Mouse (Mus musculus) limb, embryonic 15.5 days (tissue): ENCODE measurements around the gene Dapk2. TPM values are rescaled to one million over a fixed set of nuclear protein-coding genes. Genes with fewer than 3 reads are reported as not detected.

Source experiments
- ATAC-seq: fragments of 200-750 bp; cut with Nextera tagmentation; 2 replicates; pipeline ENCODE4 v1.8.0; 2017; ENCODE audit warnings: low read depth, moderate TSS enrichment; ENCODE audit not compliant: insufficient number of reproducible peaks, low FRiP score, low TSS enrichment
- H3K27ac ChIP-seq: fragments of 300-500 bp; sonication (generic); 2 replicates; pipeline ENCODE4 v1.5.1; 2015; ENCODE audit warnings: moderate library complexity, mild to moderate bottlenecking, inconsistent platforms
- H3K27me3 ChIP-seq: fragments of 300-500 bp; sonication (generic); 2 replicates; pipeline ENCODE4 v1.6.1; 2015; ENCODE audit warnings: inconsistent platforms
- H3K36me3 ChIP-seq: fragments of 300-500 bp; sonication (generic); 2 replicates; pipeline ENCODE4 v1.6.1; 2015; ENCODE audit warnings: inconsistent platforms
- H3K4me1 ChIP-seq: fragments of 300-500 bp; sonication (generic); 2 replicates; pipeline ENCODE4 v1.6.1; 2015; ENCODE audit warnings: inconsistent platforms
- H3K4me2 ChIP-seq: fragments of 300-500 bp; sonication (generic); 2 replicates; pipeline ENCODE4 v1.6.1; 2015; ENCODE audit warnings: mild to moderate bottlenecking, inconsistent platforms
- H3K4me3 ChIP-seq: fragments of 300-500 bp; sonication (generic); 2 replicates; pipeline ENCODE4 v1.5.1; 2015; ENCODE audit warnings: mild to moderate bottlenecking, inconsistent platforms
- H3K9ac ChIP-seq: fragments of 300-500 bp; sonication (generic); 2 replicates; pipeline ENCODE4 v1.6.1; 2015; ENCODE audit warnings: inconsistent platforms
- H3K9me3 ChIP-seq: fragments of 300-500 bp; sonication (generic); 2 replicates; pipeline ENCODE4 v1.6.1; 2016; ENCODE audit warnings: inconsistent platforms
- WGBS: fragments of 180-500 bp; shearing (Covaris S2); methylation state at CpG from one replicate; pipeline ENCODE4 v1.1.7; 2015; 5-methylcytosine and 5-hydroxymethylcytosine counted together
- polyA plus RNA-seq: library from polyadenylated mRNA; unstranded; fragments of >200 nt; fragmentation: Nextera tagmentation; extraction: Ambion mirVana; gene quantifications from 2 replicates; pipeline ENCODE4 v1.2.1, GENCODE M21; 2015

Dapk2 gene
- polyA plus RNA-seq, 1 experiment from 2014 or later = 4.6 TPM

- no peaks in the 10 kb centered on the region for H3K9me3 ChIP-seq
- peaks cover 14% of the 10 kb centered on the region; the same call in 1 of the 2 replicates for H3K4me1 ChIP-seq
- no peak overlapping the region for H3K4me3 ChIP-seq
- no peak overlapping the region for H3K9ac ChIP-seq
- no peak overlapping the region for H3K4me2 ChIP-seq
- H3K27ac ChIP-seq = no peak overlapping the region
- H3K36me3 ChIP-seq = no peaks in the 10 kb centered on the region
- no peaks in the 10 kb centered on the region for H3K27me3 ChIP-seq
- 70% methylated on average over 4 of the region's 4 CpGs for WGBS
- ATAC-seq = no peak
Measured at GRCm38 (mm10) chr9:66217970-66218369, 59.9 kb downstream of the Dapk2 start.

- Histone ChIP-seq H3K4me1 (0 out of 2 replicates have a peak, but pooled peaks cover 7% of the 10 kb centered on the region), H3K27me3 (no peaks in the 10 kb centered on the region), H3K36me3 (no peaks in the 10 kb centered on the region), H3K4me3 (no peak overlapping the region), H3K4me2 (no peak overlapping the region), H3K27ac (no peak overlapping the region), H3K9me3 (no peaks in the 10 kb centered on the region), H3K9ac (no peak overlapping the region)
- 65% methylated on average over 10 of the region's 10 CpGs for WGBS
- no peak for ATAC-seq
Measured at GRCm38 (mm10) chr9:66218917-66219725, 61.1 kb downstream of the Dapk2 start.

GRCm38 (mm10) chr9:66223872-66224271 lies 65.8 kb downstream of the Dapk2 start:
- Histone ChIP-seq H3K9me3 (no peaks in the 10 kb centered on the region), H3K27ac (no peak overlapping the region), H3K27me3 (no peaks in the 10 kb centered on the region), H3K4me1 (no peaks in the 10 kb centered on the region), H3K4me2 (no peak overlapping the region), H3K9ac (no peak overlapping the region), H3K4me3 (no peak overlapping the region), H3K36me3 (no peaks in the 10 kb centered on the region)
- no peak for ATAC-seq
- WGBS = 53% methylated on average over 2 of the region's 2 CpGs

- no peak overlapping the region for H3K4me2 ChIP-seq
- H3K9me3 ChIP-seq = no peaks in the 10 kb centered on the region
- no peak overlapping the region for H3K9ac ChIP-seq
- no peak overlapping the region for H3K27ac ChIP-seq
- no peak overlapping the region for H3K4me3 ChIP-seq
- H3K36me3 ChIP-seq = no peaks in the 10 kb centered on the region
- no peaks in the 10 kb centered on the region for H3K4me1 ChIP-seq
- no peaks in the 10 kb centered on the region for H3K27me3 ChIP-seq
- 74% methylated on average over 5 of the region's 5 CpGs for WGBS
- ATAC-seq = peak; percentile 40; the same call in 1 of the 2 replicates
Measured at GRCm38 (mm10) chr9:66225737-66226485, 67.9 kb downstream of the Dapk2 start.

GRCm38 (mm10) chr9:66228456-66229151 lies 70.6 kb downstream of the Dapk2 start:
- Histone ChIP-seq H3K27ac (no peak overlapping the region), H3K4me2 (no peak overlapping the region), H3K9me3 (no peaks in the 10 kb centered on the region), H3K27me3 (no peaks in the 10 kb centered on the region), H3K4me3 (no peak overlapping the region), H3K9ac (no peak overlapping the region), H3K36me3 (no peaks in the 10 kb centered on the region), H3K4me1 (no peaks in the 10 kb centered on the region)
- ATAC-seq = no peak
- WGBS = 55% methylated on average over 2 of the region's 2 CpGs

GRCm38 (mm10) chr9:66231820-66232479 lies 73.9 kb downstream of the Dapk2 start:
- Histone ChIP-seq H3K9me3 (no peaks in the 10 kb centered on the region), H3K4me3 (no peak overlapping the region), H3K36me3 (no peaks in the 10 kb centered on the region), H3K4me2 (no peak overlapping the region), H3K4me1 (no peaks in the 10 kb centered on the region), H3K9ac (no peak overlapping the region), H3K27me3 (no peaks in the 10 kb centered on the region), H3K27ac (no peak overlapping the region)
- ATAC-seq = no peak
- WGBS = 63% methylated on average over 7 of the region's 7 CpGs

- no peak for ATAC-seq
- Histone ChIP-seq H3K4me1 (peaks cover 15% of the 10 kb centered on the region), H3K9me3 (no peaks in the 10 kb centered on the region), H3K27ac (no peak overlapping the region), H3K9ac (no peak overlapping the region), H3K4me3 (no peak overlapping the region), H3K4me2 (no peak overlapping the region), H3K36me3 (no peaks in the 10 kb centered on the region), H3K27me3 (no peaks in the 10 kb centered on the region)
- 56% methylated on average over 2 of the region's 2 CpGs for WGBS
Measured at GRCm38 (mm10) chr9:66236615-66237014, 78.6 kb downstream of the Dapk2 start.

GRCm38 (mm10) chr9:66237742-66238141 lies 79.7 kb downstream of the Dapk2 start:
- Histone ChIP-seq H3K9ac (no peak overlapping the region), H3K36me3 (no peaks in the 10 kb centered on the region), H3K27me3 (no peaks in the 10 kb centered on the region), H3K4me2 (no peak overlapping the region), H3K4me1 (peaks cover 15% of the 10 kb centered on the region), H3K4me3 (no peak overlapping the region), H3K9me3 (no peaks in the 10 kb centered on the region), H3K27ac (no peak overlapping the region)
- 85% methylated on average over 1 of the region's 1 CpGs for WGBS
- no peak for ATAC-seq

- Histone ChIP-seq H3K9ac (no peak overlapping the region), H3K4me1 (peaks cover 18% of the 10 kb centered on the region), H3K9me3 (no peaks in the 10 kb centered on the region), H3K27ac (no peak overlapping the region), H3K4me3 (no peak overlapping the region), H3K4me2 (no peak overlapping the region), H3K27me3 (no peaks in the 10 kb centered on the region), H3K36me3 (no peaks in the 10 kb centered on the region)
- WGBS = 61% methylated on average over 7 of the region's 7 CpGs
- ATAC-seq = no peak
Measured at GRCm38 (mm10) chr9:66239173-66239572, 81.2 kb downstream of the Dapk2 start.

GRCm38 (mm10) chr9:66239691-66240090 lies 81.7 kb downstream of the Dapk2 start:
- no peak overlapping the region for H3K4me3 ChIP-seq
- no peaks in the 10 kb centered on the region for H3K36me3 ChIP-seq
- no peak overlapping the region for H3K27ac ChIP-seq
- H3K9ac ChIP-seq = no peak overlapping the region
- 61% methylated on average over 3 of the region's 3 CpGs for WGBS
- no peak for ATAC-seq
- no peaks in the 10 kb centered on the region for H3K9me3 ChIP-seq
- no peaks in the 10 kb centered on the region for H3K27me3 ChIP-seq
- peaks cover 18% of the 10 kb centered on the region for H3K4me1 ChIP-seq
- no peak overlapping the region for H3K4me2 ChIP-seq

GRCm38 (mm10) chr9:66240493-66240892 lies 82.5 kb downstream of the Dapk2 start:
- Histone ChIP-seq H3K9ac (no peak overlapping the region), H3K9me3 (no peaks in the 10 kb centered on the region), H3K27me3 (no peaks in the 10 kb centered on the region), H3K4me3 (no peak overlapping the region), H3K4me1 (peaks cover 18% of the 10 kb centered on the region), H3K27ac (no peak overlapping the region), H3K36me3 (no peaks in the 10 kb centered on the region), H3K4me2 (no peak overlapping the region)
- 40% methylated on average over 4 of the region's 4 CpGs for WGBS
- ATAC-seq = no peak
